Comparison of ENCODE assay signal across 7 mouse cellular contexts in the genomic region with DNA sequence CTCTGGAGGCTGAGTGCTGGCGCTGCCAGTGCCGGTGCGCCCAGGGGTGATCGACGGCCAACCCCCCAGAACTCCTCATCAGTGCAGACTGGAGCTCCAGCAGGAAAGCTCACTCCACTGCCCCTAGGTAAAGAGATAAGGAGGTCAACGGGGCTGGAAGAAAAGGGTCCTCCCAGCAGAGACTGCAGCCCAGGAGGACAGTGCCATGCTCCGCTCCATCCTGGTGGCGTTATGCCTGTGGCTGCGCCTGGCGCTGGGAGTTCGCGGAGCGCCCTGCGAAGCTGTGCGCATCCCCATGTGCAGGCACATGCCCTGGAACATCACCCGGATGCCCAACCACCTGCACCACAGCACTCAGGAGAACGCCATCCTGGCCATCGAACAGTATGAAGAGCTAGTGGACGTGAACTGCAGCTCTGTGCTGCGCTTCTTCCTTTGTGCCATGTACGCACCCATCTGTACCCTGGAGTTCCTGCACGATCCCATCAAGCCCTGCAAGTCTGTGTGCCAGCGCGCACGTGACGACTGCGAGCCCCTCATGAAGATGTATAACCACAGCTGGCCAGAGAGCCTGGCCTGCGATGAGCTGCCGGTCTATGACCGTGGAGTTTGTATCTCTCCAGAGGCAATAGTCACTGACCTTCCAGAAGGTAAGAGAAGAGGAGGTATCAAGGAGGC. TPM values are rescaled to one million over a fixed set of nuclear protein-coding genes. Genes with fewer than 3 reads are reported as not detected.
DNase-seq lines count a peak whose midpoint lies in the region; ATAC-seq lines count a peak whose summit lies in the region.

No protein-coding gene starts in this region.

- peaks cover 23% of the 10 kb centered on the region for H3K4me1 ChIP-seq in neural tube, embryonic 13.5 days (replicated peaks)

- intact Hi-C loops in left cerebral cortex, postnatal 25 days (cut with DNase I) = no loop called here

- H3K9me3 ChIP-seq in neural tube, embryonic 13.5 days = no peaks in the 10 kb centered on the region

- 16% methylated on average over 30 of the region's 30 CpGs for WGBS in neural tube, embryonic 13.5 days

- peaks cover 29% of the 10 kb centered on the region for H3K27me3 ChIP-seq in neural tube, embryonic 13.5 days

- peak; percentile 11; the same call in 1 of the 2 replicates for ATAC-seq in erythroblast, adult 5-6 weeks (replicated peaks; ENCODE audit: low FRiP score, poor library complexity, severe bottlenecking)
- peak; percentile 44 for ATAC-seq in neural tube, embryonic 13.5 days (ENCODE audit: low read depth)

- H3K4me2 ChIP-seq in neural tube, embryonic 13.5 days = peak overlapping the region; percentile 87

- peak overlapping the region; percentile 52 for H3K4me3 ChIP-seq in neural tube, embryonic 13.5 days

- H3K27ac ChIP-seq in neural tube, embryonic 13.5 days (replicated peaks) = peak overlapping the region; percentile 14; the same call in 1 of the 2 replicates

- peak overlapping the region; percentile 74 for H3K9ac ChIP-seq in neural tube, embryonic 13.5 days

- peak; percentile 7 to 40 for DNase-seq in layer of hippocampus, postnatal 36 days
- no peak for DNase-seq in layer of hippocampus, adult 8-10 months (ENCODE audit: low spot score in 2 of 2)
- peak; percentile 20 to 49 for DNase-seq in cerebellum, adult 18-20 months
- DNase-seq in left cerebral cortex, postnatal 25 days (ENCODE audit: low spot score in 2 of 2) = peak; percentile 14 to 37
- DNase-seq in Muller cell, postnatal 12 days (ENCODE audit: inconsistent ontology term) = no peak

- no peaks in the 10 kb centered on the region for H3K36me3 ChIP-seq in neural tube, embryonic 13.5 days

RNA-seq across cellular contexts. Expression of a gene that starts 0.5 kb away (rescaled TPM):
- 1 to 10 TPM; 1.3 to 2.0 TPM for total RNA-seq in layer of hippocampus, postnatal 36 days (2021)
- 1 to 10 TPM; 2.0 to 2.9 (median 2.7) TPM for total RNA-seq in layer of hippocampus, adult 8-10 months (2022)
- 2.1 TPM in 1 of 2 replicates, not detected in the other for total RNA-seq in erythroblast, adult 5-6 weeks (2015; ENCODE audit: low replicate concordance)
- total RNA-seq in erythroblast, adult 5-6 weeks (2017; ENCODE audit: low replicate concordance) = 1.6 and 2.6 TPM in 2 replicates
- 1 to 10 TPM; 1.8 to 2.3 TPM for total RNA-seq in left cerebral cortex, postnatal 25 days (2021)
- 5.1 and 5.8 TPM in 2 replicates for polyA plus RNA-seq in neural tube, embryonic 13.5 days (2015; fragmentation: Nextera tagmentation; extraction: Ambion mirVana)

RNA-seq across cellular contexts. Expression of a gene that starts 3.6 kb away (rescaled TPM):
- 100 to 1,000 TPM in 1 of 2 experiments, 10 to 100 TPM in 1; 98.7 to 104 TPM for total RNA-seq in layer of hippocampus, postnatal 36 days (2021)
- total RNA-seq in layer of hippocampus, adult 8-10 months (2022) = 100 to 1,000 TPM; 106 to 128 (median 117) TPM
- 12.1 and 13.8 TPM in 2 replicates for total RNA-seq in erythroblast, adult 5-6 weeks (2015; ENCODE audit: low replicate concordance)
- 4.7 and 13.7 TPM in 2 replicates for total RNA-seq in erythroblast, adult 5-6 weeks (2017; ENCODE audit: low replicate concordance)
- 10 to 100 TPM; 77.0 to 87.6 TPM for total RNA-seq in left cerebral cortex, postnatal 25 days (2021)
- 20.7 and 21.2 TPM in 2 replicates for polyA plus RNA-seq in neural tube, embryonic 13.5 days (2015; fragmentation: Nextera tagmentation; extraction: Ambion mirVana)

Comparison
In these comparisons a context has a peak if more than half of its experiments do, and no peak if none do; other contexts are left out.
1. DNase-seq: peak in layer of hippocampus, postnatal 36 days (2 of 2), cerebellum, adult 18-20 months (2 of 2) and left cerebral cortex, postnatal 25 days (2 of 2); none in layer of hippocampus, adult 8-10 months (0 of 2) and Muller cell, postnatal 12 days (single experiment).
2. RNA of a gene that starts 3.6 kb away (total RNA-seq): 106 to 128 TPM in layer of hippocampus, adult 8-10 months, 98.7 to 104 TPM in layer of hippocampus, postnatal 36 days and 77.0 to 87.6 TPM in left cerebral cortex, postnatal 25 days; 4.7 to 13.8 TPM in erythroblast, adult 5-6 weeks; every median in the first group is over 4 times any median in the second.